Mouse (Mus musculus) kidney, postnatal 0 days (tissue): ENCODE measurements around the gene Dpp3. TPM values are rescaled to one million over a fixed set of nuclear protein-coding genes. Genes with fewer than 3 reads are reported as not detected.

Source experiments
- ATAC-seq: fragments of 200-750 bp; cut with Nextera tagmentation; replicated peaks from 2 replicates; pipeline ENCODE4 v1.8.0; 2017; ENCODE audit warnings: low read depth, moderate number of reproducible peaks, moderate TSS enrichment, moderate library complexity; ENCODE audit not compliant: low FRiP score
- DNase-seq: peaks from one replicate; pipeline ENCODE4 v3.0.0-alpha.2; 2016; ENCODE audit warnings: low spot score
- H3K27ac ChIP-seq: fragments of 300-500 bp; sonication (generic); 2 replicates; pipeline ENCODE4 v1.5.1; 2014; ENCODE audit warnings: mild to moderate bottlenecking
- H3K27me3 ChIP-seq: fragments of 300-500 bp; sonication (generic); 2 replicates; pipeline ENCODE4 v1.6.1; 2014; ENCODE audit warnings: low read length, mixed read lengths; ENCODE audit not compliant: insufficient read depth
- H3K36me3 ChIP-seq: fragments of 300-500 bp; sonication (generic); 2 replicates; pipeline ENCODE4 v1.6.1; 2014; ENCODE audit warnings: low read length, mixed read lengths; ENCODE audit not compliant: insufficient read depth
- H3K4me1 ChIP-seq: fragments of 300-500 bp; sonication (generic); replicated peaks from 2 replicates; pipeline ENCODE4 v1.6.1; 2014; ENCODE audit warnings: antibody characterized with exemption, low read length, mixed read lengths; ENCODE audit not compliant: insufficient read depth
- H3K4me2 ChIP-seq: fragments of 300-500 bp; sonication (generic); 2 replicates; pipeline ENCODE4 v1.6.1; 2014; ENCODE audit warnings: mild to moderate bottlenecking, low read length, moderate library complexity, mixed read lengths
- H3K4me3 ChIP-seq: fragments of 300-500 bp; sonication (generic); replicated peaks from 2 replicates; pipeline ENCODE4 v1.5.1; 2014; ENCODE audit warnings: low read depth, low read length
- H3K9ac ChIP-seq: fragments of 300-500 bp; sonication (generic); 2 replicates; pipeline ENCODE4 v1.6.1; 2014; ENCODE audit warnings: low read depth, low read length
- H3K9me3 ChIP-seq: fragments of 300-500 bp; sonication (generic); replicated peaks from 2 replicates; pipeline ENCODE4 v1.6.1; 2016; ENCODE audit warnings: low read length, inconsistent platforms, mixed read lengths
- CTCF ChIP-seq: IDR thresholded peaks from 2 replicates; pipeline ENCODE4 v1.5.1; 2016; ENCODE audit warnings: antibody characterized with exemption, low read depth, mild to moderate bottlenecking, moderate library complexity
- WGBS: fragments of 180-500 bp; shearing (Covaris S2); extraction: QIAGEN DNeasy Blood & Tissue Kit; methylation state at CpG from one replicate; pipeline ENCODE4 v1.1.7; 2014; 5-methylcytosine and 5-hydroxymethylcytosine counted together
- polyA plus RNA-seq: library from polyadenylated mRNA; unstranded; fragments of >200 nt; fragmentation: Nextera tagmentation; extraction: Ambion mirVana; gene quantifications from 2 replicates; pipeline ENCODE4 v1.2.1, GENCODE M21; 2015

Dpp3 gene
- polyA plus RNA-seq, 1 experiment from 2014 or later: 61.7 TPM

DNA sequence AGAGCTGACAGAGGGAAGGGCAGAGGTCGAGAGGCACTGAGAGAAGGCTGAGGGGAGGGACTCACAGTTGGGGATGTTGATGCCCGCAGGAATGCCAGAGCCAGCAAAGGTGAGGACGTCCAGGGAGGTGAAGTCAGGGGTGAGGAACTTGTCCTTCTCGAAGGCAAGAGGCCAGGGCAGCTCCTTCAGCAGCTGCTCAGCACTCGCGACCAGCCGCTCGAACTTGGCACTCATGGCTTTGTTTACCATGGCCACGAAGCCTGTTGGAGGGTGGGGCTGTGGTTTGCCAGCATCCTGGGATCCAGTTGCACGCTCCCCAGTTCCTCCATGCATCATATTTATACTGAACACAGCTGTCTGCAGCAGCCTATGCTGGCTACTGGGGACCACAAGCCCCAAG, 11.3 kb downstream of the Dpp3 start:
- H3K27me3 ChIP-seq: no peaks in the 10 kb centered on the region
- WGBS: 86% methylated on average over 10 of the region's 10 CpGs
- TF ChIP-seq CTCF: no peak
- no peaks in the 10 kb centered on the region for H3K4me1 ChIP-seq
- H3K27ac ChIP-seq: no peak overlapping the region
- peaks cover 76% of the 10 kb centered on the region for H3K36me3 ChIP-seq
- DNase-seq: no peak
- ATAC-seq: no peak
- H3K4me3 ChIP-seq: no peak overlapping the region
- no peaks in the 10 kb centered on the region for H3K9me3 ChIP-seq
- H3K9ac ChIP-seq: no peak overlapping the region
- no peak overlapping the region for H3K4me2 ChIP-seq

DNA sequence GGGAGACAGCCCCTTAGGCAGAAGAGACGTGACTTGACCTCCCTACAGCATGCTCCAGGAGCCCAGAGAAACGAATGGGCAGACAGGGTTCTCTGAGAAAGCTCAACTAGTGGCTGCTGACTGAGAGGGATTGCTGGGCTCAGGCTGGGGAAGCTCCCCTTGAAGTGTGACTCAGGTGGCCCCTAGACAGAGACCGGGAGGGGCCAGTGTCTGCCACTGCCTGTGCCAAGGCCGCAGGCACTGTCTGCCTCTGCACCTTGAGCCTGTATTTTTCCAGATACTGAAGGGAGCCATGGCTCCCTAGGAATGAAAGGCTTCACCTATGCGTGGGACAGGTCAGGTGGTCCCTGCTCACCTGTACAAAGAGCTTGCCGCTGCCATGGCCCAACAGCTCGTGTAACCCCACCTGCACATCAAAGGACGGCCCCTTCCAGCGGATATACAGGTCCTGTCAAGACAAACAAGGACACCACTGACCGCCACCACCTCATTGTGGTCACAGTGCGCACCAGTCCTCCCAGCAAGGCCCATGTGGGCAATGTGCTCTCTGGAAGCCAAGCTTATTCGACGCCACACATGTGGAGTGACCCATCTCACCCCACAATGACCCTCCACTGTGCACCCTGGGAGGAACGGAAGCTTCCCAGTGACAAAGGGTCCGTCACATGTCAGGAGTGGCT, 12.0 kb downstream of the Dpp3 start:
- TF ChIP-seq CTCF: no peak
- no peak for ATAC-seq
- Histone ChIP-seq H3K27me3 (no peaks in the 10 kb centered on the region), H3K9me3 (no peaks in the 10 kb centered on the region), H3K4me1 (no peaks in the 10 kb centered on the region), H3K4me3 (no peak overlapping the region), H3K4me2 (no peak overlapping the region), H3K27ac (no peak overlapping the region), H3K9ac (no peak overlapping the region), H3K36me3 (peaks cover 70% of the 10 kb centered on the region)
- 92% methylated on average over 15 of the region's 15 CpGs for WGBS
- no peak for DNase-seq

DNA sequence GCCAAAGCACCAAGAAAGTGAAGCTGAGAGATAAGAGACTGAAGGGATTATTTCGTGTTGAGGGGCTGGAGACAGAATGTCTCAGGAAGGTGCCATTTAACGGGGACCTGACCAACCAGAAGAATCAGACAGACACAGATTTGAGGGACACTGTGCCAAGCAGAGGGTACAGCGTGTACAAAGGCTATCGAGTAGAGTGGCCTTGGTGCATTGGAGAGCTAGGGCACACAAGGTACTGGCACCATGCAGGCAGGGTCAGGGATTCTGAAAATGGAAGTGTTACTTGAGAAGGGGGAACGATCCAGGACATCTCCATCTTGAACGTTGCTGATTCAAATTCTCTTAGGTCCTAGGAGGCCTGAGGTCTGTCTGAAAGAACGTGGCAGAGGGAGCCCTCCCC, 18.7 kb downstream of the Dpp3 start:
- H3K4me3 ChIP-seq: no peak overlapping the region
- H3K9me3 ChIP-seq: no peaks in the 10 kb centered on the region
- 0 out of 2 replicates have a peak, but pooled peaks cover 2% of the 10 kb centered on the region for H3K4me1 ChIP-seq
- H3K27me3 ChIP-seq: no peaks in the 10 kb centered on the region
- ATAC-seq: no peak
- peaks cover 27% of the 10 kb centered on the region for H3K36me3 ChIP-seq
- no peak for TF ChIP-seq CTCF
- WGBS: 94% methylated on average over 7 of the region's 7 CpGs
- no peak overlapping the region for H3K9ac ChIP-seq
- H3K4me2 ChIP-seq: no peak overlapping the region
- DNase-seq: no peak
- no peak overlapping the region for H3K27ac ChIP-seq

DNA sequence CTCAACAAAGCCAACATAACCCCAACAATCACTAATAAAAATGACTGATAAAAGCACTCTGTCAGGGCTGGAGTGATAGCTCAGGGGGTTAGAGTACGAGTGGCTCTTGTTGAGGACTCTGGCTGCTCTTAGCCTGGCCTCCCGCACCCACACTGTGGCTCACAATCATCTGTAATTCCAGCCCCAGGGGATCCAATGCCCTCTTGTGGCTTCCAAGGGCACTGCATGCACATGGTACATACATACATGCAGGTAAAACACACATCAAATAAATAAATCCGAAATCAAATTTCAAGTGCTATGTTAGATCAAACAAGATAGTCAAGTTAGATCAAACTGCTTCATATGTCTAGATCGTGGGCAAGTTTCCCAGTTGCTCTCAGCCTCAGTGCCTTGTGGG, 20.0 kb downstream of the Dpp3 start:
- no peaks in the 10 kb centered on the region for H3K9me3 ChIP-seq
- no peak overlapping the region for H3K4me2 ChIP-seq
- peak; percentile 69 for TF ChIP-seq CTCF
- ATAC-seq (no peak), DNase-seq (peak; percentile 26)
- no peak overlapping the region for H3K27ac ChIP-seq
- 87% methylated on average over 4 of the region's 4 CpGs for WGBS
- H3K4me1 ChIP-seq: 0 out of 2 replicates have a peak, but pooled peaks cover 2% of the 10 kb centered on the region
- peaks cover 16% of the 10 kb centered on the region; the same call in 1 of the 2 replicates for H3K36me3 ChIP-seq
- no peak overlapping the region for H3K9ac ChIP-seq
- no peak overlapping the region for H3K4me3 ChIP-seq
- H3K27me3 ChIP-seq: no peaks in the 10 kb centered on the region

DNA sequence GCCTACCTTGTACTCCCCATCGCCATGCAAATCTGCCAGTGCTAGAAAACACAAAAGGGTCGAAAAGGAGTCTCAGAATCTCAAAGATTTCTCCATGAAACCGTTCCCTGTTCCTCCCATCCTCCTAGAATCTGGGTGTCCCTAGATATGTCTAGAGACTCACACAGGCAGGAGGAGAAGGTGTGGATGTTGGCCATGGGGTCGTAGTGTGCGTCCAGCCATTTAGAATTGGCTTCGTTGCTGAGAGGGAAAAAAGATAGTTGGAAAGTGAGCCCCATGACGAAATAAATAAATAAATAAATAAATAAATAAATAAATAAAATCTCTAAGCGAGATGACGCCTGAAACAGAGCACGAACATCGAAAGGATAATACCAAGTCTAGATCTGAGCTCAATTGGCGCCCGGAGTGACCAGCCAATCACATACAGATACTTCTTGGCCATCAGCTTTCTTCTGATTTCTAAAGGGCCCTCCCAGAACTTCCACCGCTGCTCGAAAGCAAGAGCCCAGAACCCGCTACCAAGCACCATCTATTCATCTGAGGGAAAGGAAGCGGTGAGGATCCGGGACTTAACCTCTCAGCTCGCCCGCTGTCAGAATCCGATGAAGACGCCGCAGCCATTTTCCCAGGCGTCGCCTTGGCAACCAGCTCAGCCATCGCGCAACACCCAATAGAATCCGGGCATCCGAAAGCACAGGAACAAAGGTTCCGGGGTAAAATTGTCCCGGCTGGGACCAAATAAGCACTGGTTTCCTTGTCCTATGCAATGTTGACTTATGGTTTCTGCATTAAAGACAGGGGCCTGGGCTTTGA, 21.9 kb downstream of the Dpp3 start, which contains the start of gene Bbs1:
Gene Bbs1 (minus strand): TSS at position 650 of the 816 bp plus-strand sequence.
- WGBS: 7% methylated on average over 31 of the region's 31 CpGs
- Histone ChIP-seq H3K36me3 (peaks cover 16% of the 10 kb centered on the region; the same call in 1 of the 2 replicates), H3K4me2 (peak within 1 kb of the TSS; percentile 65), H3K27me3 (no peaks in the 10 kb centered on the region), H3K27ac (no peak within 1 kb of the TSS), H3K4me1 (0 out of 2 replicates have a peak, but pooled peaks cover 2% of the 10 kb centered on the region), H3K9me3 (no peaks in the 10 kb centered on the region), H3K4me3 (peak within 1 kb of the TSS; percentile 71), H3K9ac (peak within 1 kb of the TSS; percentile 63)
- peak; percentile 46; the same call in 1 of the 2 replicates for ATAC-seq
- no peak for TF ChIP-seq CTCF
- peak; percentile 86 for DNase-seq

DNA sequence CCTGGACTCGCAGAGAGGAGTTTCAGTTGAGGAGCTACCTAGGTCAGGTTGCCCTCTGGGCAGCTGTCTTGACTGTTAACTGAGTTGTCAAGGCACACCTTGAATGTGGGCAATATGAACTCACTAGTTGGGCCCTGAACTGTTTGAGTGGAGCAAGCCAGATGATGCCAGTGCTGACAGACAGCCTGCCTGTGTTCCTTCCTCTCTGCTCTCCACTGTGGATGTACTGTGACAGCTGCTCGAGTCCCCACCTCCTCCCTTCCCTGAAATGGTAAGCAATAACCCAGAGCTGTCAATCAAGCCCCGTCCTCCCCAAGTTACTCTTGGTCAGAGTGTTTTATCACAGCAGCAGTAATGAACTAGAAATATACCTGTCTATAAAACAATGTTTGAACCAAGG, 28.2 kb downstream of the Dpp3 start:
- no peak for ATAC-seq
- DNase-seq: no peak
- no peak for TF ChIP-seq CTCF
- Histone ChIP-seq H3K4me3 (no peak overlapping the region), H3K4me1 (no peaks in the 10 kb centered on the region), H3K4me2 (no peak overlapping the region), H3K27ac (no peak overlapping the region), H3K36me3 (0 out of 2 replicates have a peak, but pooled peaks cover 4% of the 10 kb centered on the region), H3K9ac (no peak overlapping the region), H3K27me3 (no peaks in the 10 kb centered on the region), H3K9me3 (no peaks in the 10 kb centered on the region)
- 69% methylated on average over 3 of the region's 3 CpGs for WGBS
